Comparison of ENCODE assay signal across 22 mouse cellular contexts in the genomic region with DNA sequence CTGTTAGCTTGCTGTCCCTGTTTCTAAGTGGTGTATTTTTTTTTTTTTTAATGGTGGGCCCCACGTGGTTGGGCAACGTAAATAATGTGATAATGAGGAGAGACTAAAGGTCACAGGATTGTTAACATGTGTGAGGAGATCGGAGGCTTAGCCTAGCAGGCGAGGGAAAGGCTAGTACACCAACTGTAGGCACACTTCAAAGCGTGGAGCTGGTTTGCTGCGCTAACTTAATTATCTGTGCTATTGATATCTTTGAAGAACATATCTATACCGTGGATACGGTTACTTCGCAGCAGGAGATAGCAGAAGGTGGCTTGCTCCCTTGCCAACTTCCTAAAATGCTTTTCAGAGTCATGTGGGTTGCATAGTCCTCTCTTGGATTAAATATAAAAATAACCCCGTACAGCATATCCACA.
DNase-seq lines count a peak whose midpoint lies in the region; ATAC-seq and TF ChIP-seq lines count a peak whose summit lies in the region.
"Had no signal": no experiment of that assay in that cellular context is flagged by ENCODE, and none has a peak within 500 bp of the region (broad histone marks: within the 10 kb centered on the region; RNA-seq: fewer than 3 reads in every experiment).

No protein-coding gene starts in this region.

- no peak for DNase-seq in heart, postnatal 36 days
- DNase-seq in embryo, embryonic 10.5 days (ENCODE audit: low spot score) = peak; percentile 72
- DNase-seq in forelimb bud, embryonic 11.5 days (ENCODE audit: low read depth, low spot score) = peak; percentile 70
- no peak for DNase-seq in limb, embryonic 14.5 days (ENCODE audit: low spot score)
- no peak for DNase-seq in adrenal gland, postnatal 10 days
- DNase-seq: adrenal gland, adult 8-10 months; cerebellum, adult 11 months; cerebellum, postnatal 10 days; kidney, postnatal 36 days; liver, embryonic 13.5 days; lung, embryonic 14.5 days; lung, postnatal 36 days; spleen, adult 18-20 months; thymus, postnatal 36 days had no signal

- no peak for TF ChIP-seq POLR2A in limb, embryonic 14.5 days (IDR thresholded peaks at IDR 0.05; ENCODE audit: borderline replicate concordance, extremely low read depth, insufficient read depth, insufficient read length)

- H3K9me3 ChIP-seq in heart, embryonic 14.5 days (ENCODE audit: control insufficient read depth, low read length) = no peaks in the 10 kb centered on the region
- H3K9me3 ChIP-seq in limb, embryonic 14.5 days (ENCODE audit: control insufficient read depth, low read length) = no peaks in the 10 kb centered on the region
- H3K9me3 ChIP-seq in forebrain, embryonic 16.5 days (ENCODE audit: control insufficient read depth, low read length) = no peaks in the 10 kb centered on the region
- H3K9me3 ChIP-seq: embryonic facial prominence, embryonic 12.5 days; limb, embryonic 12.5 days; liver, embryonic 13.5 days; neural tube, embryonic 15.5 days had no signal

- H3K36me3 ChIP-seq in heart, embryonic 14.5 days (ENCODE audit: control insufficient read depth, insufficient read depth, low read length) = no peaks in the 10 kb centered on the region
- no peaks in the 10 kb centered on the region for H3K36me3 ChIP-seq in limb, embryonic 14.5 days (ENCODE audit: control insufficient read depth, insufficient read depth, low read length)
- H3K36me3 ChIP-seq in forebrain, embryonic 16.5 days (ENCODE audit: control insufficient read depth, insufficient read depth) = no peaks in the 10 kb centered on the region
- H3K36me3 ChIP-seq: embryonic facial prominence, embryonic 12.5 days; limb, embryonic 12.5 days; liver, embryonic 13.5 days; neural tube, embryonic 15.5 days had no signal

- intact Hi-C loops in heart, postnatal 36 days (cut with DNase I) = no loop called here

- ATAC-seq in heart, embryonic 14.5 days (ENCODE audit: insufficient number of reproducible peaks, insufficient read depth, low FRiP score, low read depth) = no peak
- peak; percentile 73; the same call in 1 of the 2 replicates for ATAC-seq in limb, embryonic 14.5 days (ENCODE audit: low FRiP score, low read depth)
- ATAC-seq in forebrain, embryonic 16.5 days = no peak
- ATAC-seq: forebrain, embryonic 14.5 days; midbrain, embryonic 16.5 days; Patski had no signal

- H3K4me3 ChIP-seq in heart, embryonic 14.5 days (ENCODE audit: control insufficient read depth in 1 of 2, insufficient read depth in 1 of 2, low read depth in 1 of 2, low read length in 2 of 2) = no peak overlapping the region
- H3K4me3 ChIP-seq in limb, embryonic 14.5 days (replicated peaks; ENCODE audit: low read length) = no peak overlapping the region
- no peak overlapping the region for H3K4me3 ChIP-seq in forebrain, embryonic 16.5 days (replicated peaks; ENCODE audit: low read length)
- H3K4me3 ChIP-seq: embryonic facial prominence, embryonic 12.5 days; limb, embryonic 12.5 days; liver, embryonic 13.5 days; neural tube, embryonic 15.5 days had no signal

- peaks cover under 1 to 27% of the 10 kb centered on the region in 2 experiments for H3K4me1 ChIP-seq in heart, embryonic 14.5 days (ENCODE audit: control insufficient read depth in 2 of 2, insufficient read depth in 2 of 2, low read length in 2 of 2)
- no peaks in the 10 kb centered on the region for H3K4me1 ChIP-seq in limb, embryonic 14.5 days (ENCODE audit: control insufficient read depth, insufficient read depth, low read length)
- no peaks in the 10 kb centered on the region for H3K4me1 ChIP-seq in forebrain, embryonic 16.5 days (replicated peaks; ENCODE audit: control insufficient read depth, insufficient read depth, low read length)
- H3K4me1 ChIP-seq: liver, embryonic 13.5 days had no signal

- H3K4me2 ChIP-seq in heart, embryonic 14.5 days (ENCODE audit: low read length) = peak overlapping the region; percentile 32
- H3K4me2 ChIP-seq in limb, embryonic 14.5 days (replicated peaks; ENCODE audit: low read depth, low read length, severe bottlenecking) = no peak overlapping the region
- no peak overlapping the region for H3K4me2 ChIP-seq in forebrain, embryonic 16.5 days (ENCODE audit: low read length)
- H3K4me2 ChIP-seq: embryonic facial prominence, embryonic 12.5 days; limb, embryonic 12.5 days; liver, embryonic 13.5 days; lung, embryonic 14.5 days; neural tube, embryonic 15.5 days had no signal

- WGBS in heart, embryonic 14.5 days = 23% methylated on average over 10 of the region's 10 CpGs
- WGBS in limb, embryonic 14.5 days = 17% methylated on average over 10 of the region's 10 CpGs
- 75% methylated on average over 10 of the region's 10 CpGs for WGBS in forebrain, embryonic 16.5 days

- H3K27ac ChIP-seq in heart, embryonic 14.5 days (replicated peaks in 1 of 2; ENCODE audit: control insufficient read depth in 1 of 2, insufficient read depth in 1 of 2, low read depth in 2 of 2, low read length in 2 of 2) = peak overlapping the region in 1 of 2 experiments; percentile 58; a peak in 2 of 4 replicates
- no peak overlapping the region for H3K27ac ChIP-seq in limb, embryonic 14.5 days (replicated peaks; ENCODE audit: low read depth, low read length)
- H3K27ac ChIP-seq in forebrain, embryonic 16.5 days (ENCODE audit: low read length) = no peak overlapping the region
- H3K27ac ChIP-seq: embryonic facial prominence, embryonic 12.5 days; limb, embryonic 12.5 days; liver, embryonic 13.5 days; neural tube, embryonic 15.5 days had no signal

- no peaks in the 10 kb centered on the region for H3K27me3 ChIP-seq in heart, embryonic 14.5 days (ENCODE audit: control insufficient read depth, insufficient read depth, low read length)
- no peaks in the 10 kb centered on the region for H3K27me3 ChIP-seq in limb, embryonic 14.5 days (ENCODE audit: control insufficient read depth, insufficient read depth, low read length)
- no peaks in the 10 kb centered on the region for H3K27me3 ChIP-seq in forebrain, embryonic 16.5 days (replicated peaks; ENCODE audit: control insufficient read depth, insufficient read depth, low read length)
- H3K27me3 ChIP-seq: limb, embryonic 12.5 days; liver, embryonic 13.5 days; neural tube, embryonic 15.5 days; Patski had no signal

- H3K9ac ChIP-seq in heart, embryonic 14.5 days (ENCODE audit: low read length) = peak overlapping the region; percentile 14; the same call in 1 of the 2 replicates
- no peak overlapping the region for H3K9ac ChIP-seq in limb, embryonic 14.5 days (ENCODE audit: low read depth, low read length, severe bottlenecking)
- no peak overlapping the region for H3K9ac ChIP-seq in forebrain, embryonic 16.5 days (replicated peaks; ENCODE audit: low read depth, low read length)
- H3K9ac ChIP-seq: embryonic facial prominence, embryonic 12.5 days; limb, embryonic 12.5 days; liver, embryonic 13.5 days; lung, embryonic 14.5 days; neural tube, embryonic 15.5 days had no signal

Comparison
In these comparisons a context has a peak if more than half of its experiments do, and no peak if none do; other contexts are left out.
1. DNase-seq: peak in embryo, embryonic 10.5 days (single experiment) and forelimb bud, embryonic 11.5 days (single experiment); none in heart, postnatal 36 days (0 of 2), limb, embryonic 14.5 days (single experiment) and adrenal gland, postnatal 10 days (single experiment).